Mouse (Mus musculus) right cerebral cortex, postnatal 4 days (tissue): ENCODE results near the gene Zfp775.

Source experiments
- DNase-seq: peaks from one replicate; pipeline ENCODE4 v3.0.0-alpha.2; 2022

Gene Zfp775

GRCm38 (mm10) chr6:48628808-48629660 is 27.2 kb downstream of the Zfp775 start:
- DNase-seq = peak; percentile 58

GRCm38 (mm10) chr6:48629661-48630034 is 27.8 kb downstream of the Zfp775 start:
- no peak for DNase-seq

- no peak for DNase-seq
Measured at GRCm38 (mm10) chr6:48630831-48631230, 29.0 kb downstream of the Zfp775 start.

- DNase-seq = no peak
Measured at GRCm38 (mm10) chr6:48635105-48635504, 33.2 kb downstream of the Zfp775 start.

DNA sequence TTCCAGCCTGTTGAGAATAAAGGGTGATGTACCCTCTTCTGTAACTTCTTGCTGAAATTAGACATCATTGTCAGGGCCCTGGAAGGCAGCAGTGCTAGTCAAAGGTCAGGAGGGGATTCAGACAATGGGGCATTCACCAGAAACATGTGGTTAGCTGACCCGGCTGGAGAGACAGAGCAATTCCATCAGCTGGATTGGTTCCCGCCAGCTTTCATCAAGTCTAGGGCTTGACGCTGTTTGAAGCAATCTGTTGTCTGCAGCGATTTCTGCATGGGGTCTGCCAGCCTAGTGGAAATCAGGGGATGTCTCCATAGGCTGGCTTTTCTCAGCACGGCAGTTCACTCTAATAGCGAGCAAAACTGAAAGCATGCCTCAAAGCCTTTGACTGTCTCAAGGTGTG is 34.7 kb downstream of the Zfp775 start:
- no peak for DNase-seq

- no peak for DNase-seq
Measured at GRCm38 (mm10) chr6:48637811-48638500, 36.1 kb downstream of the Zfp775 start.

- no peak for DNase-seq
Measured at GRCm38 (mm10) chr6:48638553-48638952, 36.7 kb downstream of the Zfp775 start.

DNA sequence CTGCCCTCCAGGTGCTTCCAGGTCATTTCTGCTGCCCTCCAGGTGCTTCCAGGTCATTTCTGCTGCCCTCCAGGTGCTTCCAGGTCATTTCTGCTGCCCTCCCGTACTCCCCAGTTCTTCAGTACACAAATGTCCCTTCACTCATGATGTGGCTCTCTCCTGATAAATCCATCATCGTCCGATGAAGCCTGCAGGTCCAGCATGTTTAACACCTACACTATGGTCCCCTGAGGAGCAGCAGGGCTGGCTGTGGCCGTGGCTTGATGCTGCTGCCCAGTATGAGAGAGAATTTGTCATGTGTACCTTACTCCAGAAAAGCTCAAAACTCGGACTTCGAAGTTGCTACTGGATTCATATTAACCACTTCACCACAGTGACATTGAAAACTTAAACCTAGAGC is 39.5 kb downstream of the Zfp775 start:
- no peak for DNase-seq

- no peak for DNase-seq
Measured at GRCm38 (mm10) chr6:48642764-48643292, 41.0 kb downstream of the Zfp775 start.

GRCm38 (mm10) chr6:48645660-48646308 is 43.9 kb downstream of the Zfp775 start:
- DNase-seq = peak; percentile 71

DNA sequence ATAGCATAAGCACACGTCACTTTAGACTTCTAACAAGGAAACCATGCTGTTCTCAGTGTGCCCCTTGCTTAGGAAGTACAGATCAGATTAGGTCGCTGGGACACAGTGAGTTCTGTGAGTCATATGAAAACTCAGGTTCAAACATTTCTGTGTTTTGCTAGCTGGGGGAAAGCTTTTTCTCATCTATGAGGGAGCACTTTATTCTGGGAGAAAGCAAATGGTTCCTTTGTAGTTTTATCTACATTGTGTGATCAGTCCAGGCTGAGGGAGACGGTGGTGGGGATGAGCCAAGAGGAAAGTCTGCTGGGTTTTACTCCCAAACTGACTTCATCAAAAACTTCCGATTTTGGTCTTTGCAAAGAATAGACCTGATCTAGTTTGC is 44.4 kb downstream of the Zfp775 start:
- no peak for DNase-seq

DNA sequence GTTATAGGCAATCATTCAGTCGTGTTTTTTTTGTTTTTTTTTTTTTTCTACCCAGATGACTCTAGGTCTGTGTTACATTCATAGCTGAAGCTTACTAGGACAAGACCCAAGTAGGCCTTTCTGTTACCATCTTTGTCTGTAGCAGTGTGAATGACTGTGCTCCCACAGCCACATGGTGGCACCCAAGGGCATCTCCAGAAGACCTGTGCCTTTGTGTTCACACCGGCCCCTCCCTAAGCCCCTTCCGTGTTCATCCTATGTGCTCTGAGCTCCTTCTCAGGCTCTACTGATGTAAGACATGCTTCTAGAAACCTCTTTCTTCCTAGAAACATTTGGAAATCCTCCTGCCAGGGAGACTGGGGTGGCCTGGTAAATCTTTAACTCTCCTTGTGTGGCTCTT is 45.1 kb downstream of the Zfp775 start, which contains the start of gene Gimap8:
Gene Gimap8, plus strand, starts transcription at position 240 of the 400 bp plus-strand sequence.
- no peak for DNase-seq

DNA sequence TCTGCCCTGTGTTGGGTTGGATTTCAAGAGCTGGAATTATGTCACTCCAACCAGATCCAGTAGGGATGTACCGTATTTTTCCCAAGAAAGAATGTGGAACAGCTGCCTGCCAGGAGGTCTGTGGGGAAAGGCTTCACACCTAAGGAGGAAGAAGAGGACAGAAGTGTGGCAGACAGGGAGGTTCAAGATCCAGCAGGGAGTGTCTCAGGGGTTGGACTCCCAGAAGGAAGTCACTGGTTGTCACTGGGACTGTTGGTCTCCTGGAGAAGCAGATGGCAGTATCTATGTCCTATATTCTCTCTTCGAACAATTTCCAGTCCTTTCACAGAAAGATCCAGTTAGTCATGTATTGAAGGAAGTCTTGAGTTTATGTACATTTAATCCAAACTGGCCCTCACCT is 45.7 kb downstream of the Zfp775 start:
- DNase-seq = no peak

DNA sequence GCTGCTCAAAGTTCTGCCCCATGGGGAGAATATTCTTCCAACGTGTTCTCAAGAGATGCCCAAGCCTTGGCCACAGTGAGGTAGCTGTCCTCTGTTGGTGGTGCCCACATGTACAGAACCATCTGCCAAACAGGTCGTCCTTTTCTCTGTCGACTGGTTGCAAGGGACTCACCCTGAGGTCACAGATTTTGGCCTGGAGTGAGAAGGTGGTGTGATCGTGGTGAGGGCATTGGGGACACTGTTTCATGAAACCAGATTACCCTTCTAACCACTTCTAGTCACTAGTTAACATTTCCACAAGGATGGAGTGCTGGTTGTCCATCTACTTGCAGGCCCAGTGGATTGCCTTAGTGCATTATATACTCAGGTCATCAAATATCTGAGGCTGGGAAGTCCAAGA is 46.9 kb downstream of the Zfp775 start:
- DNase-seq = no peak

- no peak for DNase-seq
Measured at GRCm38 (mm10) chr6:48650041-48650440, 48.2 kb downstream of the Zfp775 start.

DNA sequence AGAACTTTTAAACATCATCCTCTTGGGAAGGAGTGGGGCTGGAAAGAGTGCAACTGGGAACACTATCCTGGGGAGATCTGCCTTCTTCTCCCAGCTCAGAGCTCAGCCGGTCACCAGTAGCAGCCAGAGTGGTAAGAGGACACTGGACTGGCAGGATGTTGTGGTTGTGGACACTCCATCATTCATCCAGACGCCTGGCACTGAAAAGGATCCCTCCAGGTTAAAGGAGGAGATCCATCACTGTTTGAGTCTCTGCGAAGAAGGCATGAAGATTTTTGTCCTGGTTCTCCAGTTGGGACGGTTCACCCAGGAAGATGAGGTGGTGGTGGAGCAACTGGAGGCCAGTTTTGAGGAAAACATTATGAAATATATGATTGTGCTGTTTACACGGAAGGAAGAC is 56.9 kb downstream of the Zfp775 start:
- DNase-seq = no peak

- no peak for DNase-seq
Measured at GRCm38 (mm10) chr6:48664750-48665149, 62.9 kb downstream of the Zfp775 start.

DNA sequence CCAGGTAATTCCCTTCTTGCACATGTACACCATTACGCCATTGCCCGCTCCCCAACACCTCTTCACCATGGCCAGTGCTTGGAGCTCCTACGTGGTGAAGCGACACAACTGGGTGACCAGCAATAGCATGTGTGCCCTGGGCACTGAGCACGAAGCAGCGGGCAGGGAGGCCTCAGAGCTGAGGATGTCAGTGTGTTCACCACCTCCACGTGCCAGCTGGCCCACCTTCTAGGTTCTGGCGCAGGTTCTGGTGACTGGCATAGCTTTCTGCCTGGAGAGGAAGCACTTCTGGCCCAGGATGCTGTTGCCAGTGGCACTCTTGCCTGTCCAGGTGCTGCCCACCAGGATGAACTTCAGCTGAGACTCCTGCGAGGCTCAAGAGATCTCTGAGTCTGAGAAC is 63.6 kb downstream of the Zfp775 start:
- DNase-seq = no peak

DNA sequence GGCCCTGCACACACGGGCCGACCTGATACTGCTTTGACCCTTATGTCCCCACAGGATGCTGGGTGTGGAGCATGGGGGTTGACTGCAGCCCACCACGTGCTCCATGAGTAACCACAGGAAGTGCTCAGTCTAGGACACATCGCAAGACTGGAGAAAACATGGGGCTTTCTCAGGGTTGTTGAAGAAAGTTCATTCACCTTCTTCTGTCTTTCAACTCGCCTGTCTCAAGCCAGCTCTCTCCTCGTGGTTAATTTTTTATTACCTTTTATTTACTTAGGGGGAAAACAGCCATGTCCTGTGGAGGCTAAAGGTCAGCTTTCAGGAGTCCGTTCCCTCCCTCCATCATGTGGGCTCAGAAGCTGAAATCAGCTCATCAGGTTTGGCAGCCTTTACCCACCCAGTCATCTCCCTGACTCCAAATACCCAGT is 64.3 kb downstream of the Zfp775 start:
- DNase-seq = no peak

DNA sequence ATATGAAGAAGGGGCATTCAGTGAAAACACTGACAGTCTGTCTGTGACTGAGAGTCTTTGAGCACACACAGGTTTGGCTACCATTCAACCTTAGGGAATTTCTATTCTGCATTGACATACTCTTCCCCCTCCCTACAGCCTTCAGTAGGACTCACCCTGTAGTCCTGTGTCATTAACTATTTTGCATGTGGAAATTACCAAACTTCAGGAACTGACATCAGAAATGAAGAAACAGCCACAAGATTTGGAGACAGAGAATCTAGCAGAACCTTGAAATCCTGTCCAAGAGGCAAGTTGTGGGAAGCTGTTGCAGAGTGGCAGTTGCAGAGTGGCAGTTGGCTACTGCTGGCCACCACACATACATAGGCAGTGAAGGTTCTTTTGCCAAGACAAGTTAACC is 66.2 kb downstream of the Zfp775 start:
- no peak for DNase-seq

GRCm38 (mm10) chr6:48669446-48669969 is 67.6 kb downstream of the Zfp775 start:
- DNase-seq = no peak
